Mouse (Mus musculus) testis, adult 2 months (tissue): Measurements from ENCODE around the gene Tbcb. TPM values are rescaled to one million over a fixed set of nuclear protein-coding genes. Genes with fewer than 3 reads are reported as not detected.
"Not testable (repeated sequence)": the region's sequence is repeated elsewhere in the genome, so short reads cannot be mapped to it uniquely, and the experiment has no call there.

ENCODE experiments used
- H3K27ac ChIP-seq: fragments of 200-500 bp; 2 replicates; pipeline ENCODE4 v1.5.1; 2012; ENCODE audit warnings: low read depth, low read length; ENCODE audit not compliant: control insufficient read depth, insufficient read depth
- H3K27me3 ChIP-seq: fragments of 200-500 bp; 2 replicates; pipeline ENCODE4 v1.6.1; 2012; ENCODE audit warnings: mild to moderate bottlenecking, low read length, moderate library complexity; ENCODE audit not compliant: control insufficient read depth, insufficient read depth
- H3K36me3 ChIP-seq: fragments of 200-500 bp; 2 replicates; pipeline ENCODE4 v1.6.1; 2012; ENCODE audit warnings: mild to moderate bottlenecking, low read length; ENCODE audit not compliant: control insufficient read depth, insufficient read depth
- H3K4me1 ChIP-seq: fragments of 200-500 bp; 2 replicates; pipeline ENCODE4 v1.6.1; 2012; ENCODE audit warnings: low read length; ENCODE audit not compliant: control insufficient read depth, insufficient read depth
- H3K4me3 ChIP-seq: fragments of 200-500 bp; 2 replicates; pipeline ENCODE4 v1.5.1; 2012; ENCODE audit warnings: low read depth, mild to moderate bottlenecking, low read length, moderate library complexity, mixed read lengths; ENCODE audit not compliant: control insufficient read depth
- CTCF ChIP-seq: fragments of 200-500 bp; IDR thresholded peaks from 2 replicates; pipeline ENCODE4 v1.5.1; 2012; ENCODE audit warnings: low read depth, mild to moderate bottlenecking, inconsistent platforms, low read length, moderate library complexity; ENCODE audit not compliant: control insufficient read depth, insufficient read depth, insufficient replicate concordance
- POLR2A ChIP-seq: fragments of 200-500 bp; IDR thresholded peaks from 2 replicates; pipeline ENCODE4 v1.6.1; 2012; ENCODE audit warnings: low read depth, mild to moderate bottlenecking, inconsistent platforms, low read length, moderate library complexity; ENCODE audit not compliant: control insufficient read depth
- polyA plus RNA-seq: library from polyadenylated mRNA; depleted of rRNA; stranded (reverse); fragments of >200 nt; gene quantifications from 2 replicates; pipeline ENCODE4 v1.2.3, GENCODE M21; 2012

Gene Tbcb
- polyA plus RNA-seq, 1 experiment = 66.2 TPM

DNA sequence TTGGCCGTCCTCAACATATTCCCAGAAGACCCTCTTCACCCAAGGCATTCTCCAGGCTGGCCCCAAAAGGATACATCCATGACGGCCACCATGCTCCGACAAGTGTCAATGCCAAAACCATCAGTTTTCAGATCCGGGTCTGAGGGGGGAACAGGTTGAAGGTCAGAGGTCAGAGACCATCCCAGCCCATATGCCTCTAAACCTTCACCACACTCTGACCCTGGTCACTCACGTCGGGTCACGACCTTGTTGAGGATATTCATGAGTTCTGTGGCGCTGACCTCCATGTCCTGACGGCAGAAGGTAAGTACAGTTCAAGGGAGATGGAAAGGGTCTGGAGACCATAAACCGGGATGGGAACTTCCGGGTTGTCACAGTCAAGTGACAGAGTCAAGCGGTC lies 40.0 kb downstream of the Tbcb start:
- no peak for TF ChIP-seq POLR2A
- TF ChIP-seq CTCF = no peak
- no peaks in the 10 kb centered on the region for H3K27me3 ChIP-seq
- H3K4me3 ChIP-seq = peak overlapping the region; percentile 90
- H3K4me1 ChIP-seq = peaks cover 22% of the 10 kb centered on the region
- no peak overlapping the region for H3K27ac ChIP-seq
- H3K36me3 ChIP-seq = 0 out of 2 replicates have a peak, but pooled peaks cover 2% of the 10 kb centered on the region

DNA sequence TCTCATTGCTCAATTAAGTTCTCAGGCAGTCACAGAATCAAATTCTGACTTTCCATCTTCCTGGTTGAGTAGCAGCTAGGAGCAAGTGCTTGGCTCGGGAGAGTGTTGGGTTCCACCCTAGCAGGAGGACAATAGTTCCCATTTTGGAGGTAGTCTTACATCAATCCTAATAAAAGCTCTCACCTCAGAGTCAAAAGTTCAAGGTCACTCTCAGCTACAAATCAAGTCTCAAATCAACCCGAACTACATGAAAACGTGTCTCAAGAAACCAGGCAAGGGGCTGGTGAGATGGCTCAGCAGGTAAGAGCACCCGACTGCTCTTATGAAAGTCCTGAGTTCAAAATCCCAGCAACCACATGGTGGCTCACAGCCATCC lies 43.0 kb downstream of the Tbcb start:
- no peak overlapping the region for H3K27ac ChIP-seq
- TF ChIP-seq POLR2A = no peak
- no peak for TF ChIP-seq CTCF
- peaks cover 20% of the 10 kb centered on the region for H3K4me1 ChIP-seq
- no peaks in the 10 kb centered on the region for H3K27me3 ChIP-seq
- H3K4me3 ChIP-seq = no peak overlapping the region
- H3K36me3 ChIP-seq = 0 out of 2 replicates have a peak, but pooled peaks cover 2% of the 10 kb centered on the region

DNA sequence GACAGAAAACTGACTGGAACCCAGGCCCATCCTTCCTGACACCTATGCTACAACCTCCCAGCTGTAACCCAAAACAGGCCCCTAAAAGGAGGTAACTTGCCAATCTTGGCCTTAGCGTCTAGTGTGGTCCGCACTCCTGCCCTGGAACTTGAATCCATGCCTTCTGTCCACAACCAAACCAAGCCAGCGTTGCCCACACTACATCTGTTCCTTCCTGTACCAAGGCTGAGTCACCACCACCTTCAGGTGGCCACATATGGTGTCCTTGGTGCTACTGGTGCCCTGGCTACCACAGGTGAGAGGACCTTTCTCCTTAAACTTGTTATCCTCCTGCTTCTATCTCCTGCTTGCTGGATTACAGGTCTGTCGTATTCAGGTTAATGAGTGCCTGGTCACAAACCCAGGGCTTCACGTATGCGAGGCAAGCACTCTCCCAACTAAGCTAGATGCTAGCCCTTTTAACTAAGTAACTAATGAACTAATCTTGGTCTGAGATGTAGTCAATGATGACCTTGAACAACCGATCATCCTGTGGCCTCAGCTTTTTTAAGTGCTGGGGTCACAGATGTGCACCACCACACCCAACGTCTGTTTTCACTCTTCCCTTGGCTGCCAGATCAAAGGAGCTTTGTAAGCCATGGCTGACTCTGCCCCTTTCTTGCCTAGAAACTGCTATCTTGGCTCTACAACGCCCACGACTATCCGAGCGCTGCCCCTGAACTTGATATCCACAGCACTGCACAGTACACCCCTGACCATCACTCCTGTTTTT lies 43.5 kb downstream of the Tbcb start:
- Histone ChIP-seq H3K36me3 (0 out of 2 replicates have a peak, but pooled peaks cover 2% of the 10 kb centered on the region), H3K27ac (peak overlapping the region; percentile 19; the same call in 1 of the 2 replicates), H3K4me1 (peaks cover 20% of the 10 kb centered on the region), H3K4me3 (no peak overlapping the region), H3K27me3 (no peaks in the 10 kb centered on the region)
- no peak for TF ChIP-seq CTCF

DNA sequence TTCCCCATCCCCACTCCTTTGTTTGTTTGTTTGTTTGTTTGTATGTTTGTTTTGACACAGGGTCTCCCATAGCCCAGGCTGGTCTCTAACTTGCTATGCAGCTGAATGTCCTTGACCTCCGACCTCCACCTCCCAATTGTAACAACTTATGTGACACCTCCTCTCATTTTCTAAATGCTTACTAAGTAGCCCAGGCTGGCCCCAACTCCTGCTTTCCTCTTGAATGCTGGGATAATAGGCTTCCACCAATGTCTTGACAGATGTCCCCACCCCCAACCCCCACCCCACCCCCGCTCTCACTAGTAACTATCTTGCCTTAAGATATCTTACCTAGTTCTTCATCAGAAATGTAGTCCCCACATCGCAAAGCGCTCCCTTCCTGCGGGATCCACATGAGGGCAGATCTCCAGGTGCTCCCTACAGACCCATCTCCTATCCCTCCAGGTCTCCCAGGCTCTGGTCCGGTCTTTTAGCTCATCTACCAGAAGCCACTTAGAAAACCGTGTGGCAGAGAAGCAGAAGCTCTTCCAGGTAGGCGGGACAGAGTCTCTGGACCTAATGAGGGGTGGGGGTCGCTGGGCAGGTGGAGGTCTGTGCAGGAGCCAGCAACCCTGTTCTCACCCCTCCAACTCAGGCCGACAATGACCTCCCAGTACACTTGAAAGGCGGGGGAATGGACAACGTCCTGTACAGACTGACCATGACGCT lies 47.3 kb downstream of the Tbcb start:
- peaks cover 9% of the 10 kb centered on the region for H3K4me1 ChIP-seq
- no peaks in the 10 kb centered on the region for H3K27me3 ChIP-seq
- H3K36me3 ChIP-seq = 0 out of 2 replicates have a peak, but pooled peaks cover 2% of the 10 kb centered on the region
- no peak overlapping the region for H3K4me3 ChIP-seq
- no peak for TF ChIP-seq CTCF
- TF ChIP-seq POLR2A = no peak
- H3K27ac ChIP-seq = 0 out of 2 replicates have a peak overlapping the region, but pooled peaks have one; percentile 3

DNA sequence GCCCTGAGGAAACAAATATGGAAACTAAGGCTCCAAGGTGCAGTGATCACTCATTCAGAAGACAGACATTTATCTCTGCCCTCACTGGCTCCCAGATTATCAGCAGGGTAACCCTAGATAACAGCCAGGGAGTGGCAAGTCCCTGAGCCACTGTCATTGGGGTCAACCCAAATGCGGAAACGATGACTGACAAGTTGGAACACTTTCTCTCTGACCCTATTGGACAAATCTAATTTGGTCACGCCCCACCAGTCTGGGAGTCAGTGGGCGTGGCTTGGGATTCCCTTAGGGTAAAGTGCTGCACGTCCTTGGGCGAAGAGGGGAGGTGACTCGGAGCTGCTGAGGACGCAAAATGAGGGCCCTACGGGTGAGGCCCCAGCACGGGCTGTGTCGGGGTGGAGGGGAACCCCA lies 48.2 kb downstream of the Tbcb start, which contains the start of gene Cox7a1:
Gene Cox7a1, plus strand, starts transcription at position 266 of the 411 bp plus-strand sequence.
- peak within 1 kb of the TSS; percentile 49 for H3K4me3 ChIP-seq
- H3K27me3 ChIP-seq = no peaks in the 10 kb centered on the region
- TF ChIP-seq POLR2A (peak; percentile 38; the same call in 1 of the 2 replicates), CTCF (no peak)
- H3K4me1 ChIP-seq = peaks cover 9% of the 10 kb centered on the region
- 0 out of 2 replicates have a peak, but pooled peaks cover 2% of the 10 kb centered on the region for H3K36me3 ChIP-seq
- 0 out of 2 replicates have a peak within 1 kb of the TSS, but pooled peaks have one; percentile 3 for H3K27ac ChIP-seq

DNA sequence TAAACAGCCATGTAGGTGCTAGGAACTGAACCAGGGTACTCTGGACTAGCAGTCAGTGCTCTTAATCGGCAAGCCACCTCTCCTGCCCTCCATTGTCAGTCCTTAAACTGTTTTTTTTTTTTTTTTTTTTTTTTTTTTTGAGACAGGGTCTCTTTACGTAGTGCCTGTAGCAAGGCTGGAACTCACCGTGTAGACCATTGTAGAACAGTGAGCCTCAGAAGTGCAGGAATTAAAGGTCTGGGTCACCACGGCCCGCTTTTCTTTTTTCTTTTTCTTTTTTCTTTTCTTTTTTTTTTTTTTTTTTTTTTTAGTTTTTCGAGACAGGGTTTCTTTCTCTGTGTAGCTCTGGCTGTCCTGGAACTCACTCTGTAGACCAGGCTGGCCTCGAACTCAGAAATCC lies 48.9 kb downstream of the Tbcb start:
- H3K36me3 ChIP-seq, H3K27ac ChIP-seq: not testable (repeated sequence)

DNA sequence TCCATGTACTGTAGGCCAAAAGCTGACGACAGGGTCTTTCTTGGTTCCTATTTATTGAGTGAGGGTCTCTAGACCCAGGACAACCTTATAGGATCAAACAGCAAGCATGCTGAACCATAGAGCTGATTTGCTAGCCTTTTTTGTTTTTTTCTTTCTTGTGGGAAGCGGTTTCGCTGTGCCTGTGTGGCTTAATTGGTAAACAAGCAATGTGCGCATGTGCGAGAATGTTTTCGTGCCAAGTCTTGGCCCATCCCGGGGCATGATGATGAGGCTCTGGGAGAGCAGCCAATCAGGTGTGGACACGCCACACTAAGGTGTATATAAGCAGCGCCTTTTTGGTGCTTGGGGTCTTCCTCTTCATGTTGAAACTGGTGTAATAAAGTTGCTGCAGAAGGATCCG lies 50.1 kb downstream of the Tbcb start:
- peak overlapping the region; percentile 61 for H3K27ac ChIP-seq
- not testable (repeated sequence) for H3K36me3 ChIP-seq, H3K4me1 ChIP-seq, H3K4me3 ChIP-seq, H3K27me3 ChIP-seq

More for the DNA sequence above, 48.9 kb downstream of the Tbcb start:
- not testable (repeated sequence) for H3K27me3 ChIP-seq, H3K4me3 ChIP-seq, H3K4me1 ChIP-seq
